Mouse (Mus musculus) ES-Bruce4 (cell line): ENCODE measurements around the gene Cldn3. TPM values are rescaled to one million over a fixed set of nuclear protein-coding genes. Genes with fewer than 3 reads are reported as not detected.

ENCODE experiments used
- H3K27ac ChIP-seq: 2 replicates; pipeline ENCODE4 v1.5.1; 2012; ENCODE audit warnings: low read length, inconsistent platforms; ENCODE audit not compliant: insufficient read depth
- H3K27me3 ChIP-seq: 2 replicates; pipeline ENCODE4 v1.6.1; 2012; ENCODE audit warnings: mild to moderate bottlenecking, low read length, inconsistent platforms; ENCODE audit not compliant: control insufficient read depth, poor library complexity, insufficient read depth, severe bottlenecking
- H3K36me3 ChIP-seq: 2 replicates; pipeline ENCODE4 v1.6.1; 2012; ENCODE audit warnings: inconsistent platforms, mild to moderate bottlenecking, low read length, moderate library complexity; ENCODE audit not compliant: control insufficient read depth, poor library complexity, insufficient read depth, severe bottlenecking
- H3K4me1 ChIP-seq: one replicate; pipeline ENCODE4 v1.8.1; 2011; ENCODE audit warnings: low read length; ENCODE audit not compliant: control insufficient read depth, insufficient read depth
- H3K4me3 ChIP-seq: 2 replicates; pipeline ENCODE4 v1.5.1; 2011; ENCODE audit warnings: low read depth, mild to moderate bottlenecking, low read length
- H3K9ac ChIP-seq: 2 replicates; pipeline ENCODE4 v1.6.1; 2012; ENCODE audit warnings: low read depth, mild to moderate bottlenecking, inconsistent platforms; ENCODE audit not compliant: poor library complexity, severe bottlenecking
- H3K9me3 ChIP-seq: replicated peaks from 2 replicates; pipeline ENCODE4 v1.6.1; 2012; ENCODE audit warnings: mild to moderate bottlenecking, low read length, inconsistent platforms; ENCODE audit not compliant: control insufficient read depth, poor library complexity, insufficient read depth, severe bottlenecking
- CTCF ChIP-seq: IDR thresholded peaks from one replicate; pipeline ENCODE4 v1.8.1; 2011; ENCODE audit warnings: low read depth, low read length
- EP300 ChIP-seq: IDR thresholded peaks from 2 replicates; pipeline ENCODE4 v1.6.1; 2011; ENCODE audit warnings: low read depth, low read length; ENCODE audit not compliant: insufficient read depth
- POLR2A ChIP-seq: IDR thresholded peaks from one replicate; pipeline ENCODE4 v1.8.1; 2011; ENCODE audit warnings: low read length; ENCODE audit not compliant: insufficient read depth
- polyA plus RNA-seq: library from polyadenylated mRNA; stranded (reverse); fragments of >200 nt; gene quantifications from 2 replicates; pipeline ENCODE4 v1.2.4, GENCODE M21; 2011; ENCODE audit warnings: low read depth; ENCODE audit not compliant: missing spikeins, insufficient read depth, insufficient read length

Gene Cldn3
- polyA plus RNA-seq, 1 experiment: 22.4 TPM

DNA sequence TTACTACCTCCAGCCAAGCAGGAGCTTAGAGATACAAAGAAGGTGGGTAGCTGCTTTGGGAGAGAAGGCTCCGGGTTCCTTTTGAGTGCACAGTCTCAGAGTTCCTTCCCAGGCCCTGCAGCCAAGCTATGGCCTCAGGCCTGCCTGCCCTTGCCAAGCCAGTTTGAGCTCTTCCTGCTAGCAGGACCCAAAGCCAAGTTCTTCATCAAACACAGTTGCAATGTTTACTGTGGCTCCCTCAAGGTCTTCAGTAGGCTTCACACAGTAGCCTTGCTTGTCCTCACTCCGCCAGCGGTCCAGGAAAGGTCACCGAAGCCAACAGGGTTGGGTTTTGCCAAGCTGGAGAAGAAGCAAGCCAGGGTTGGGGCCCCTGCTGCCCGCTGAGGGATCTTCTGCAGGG, 6.6 kb downstream of the Cldn3 start:
- H3K36me3 ChIP-seq: no peaks in the 10 kb centered on the region
- H3K27me3 ChIP-seq: no peaks in the 10 kb centered on the region
- H3K9me3 ChIP-seq: no peaks in the 10 kb centered on the region
- no peak overlapping the region for H3K27ac ChIP-seq
- H3K4me1 ChIP-seq: peaks cover 4% of the 10 kb centered on the region
- H3K9ac ChIP-seq: no peak overlapping the region
- TF ChIP-seq CTCF: no peak
- TF ChIP-seq POLR2A: no peak
- TF ChIP-seq EP300: no peak
- H3K4me3 ChIP-seq: no peak overlapping the region

DNA sequence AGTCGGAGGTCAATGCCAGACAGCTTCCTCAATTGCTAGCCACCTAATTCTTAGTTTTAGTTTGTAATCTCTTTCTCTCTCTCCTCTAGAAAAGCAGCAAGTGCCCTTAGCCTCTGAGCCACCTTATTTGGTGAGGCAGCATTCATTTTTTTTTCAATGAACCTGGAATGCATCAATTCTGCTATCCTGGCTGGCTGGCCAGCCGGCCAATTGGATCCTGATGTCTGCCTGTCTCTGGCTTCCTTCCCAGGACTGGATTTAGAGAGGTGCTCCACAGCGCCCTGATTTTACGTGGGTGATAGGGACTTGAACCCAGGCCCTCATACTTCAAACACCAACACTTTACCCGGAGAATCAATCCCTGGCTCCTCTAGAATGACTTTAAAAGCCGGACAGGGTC, 12.3 kb downstream of the Cldn3 start:
- TF ChIP-seq CTCF (no peak), POLR2A (no peak), EP300 (no peak)
- Histone ChIP-seq H3K27ac (no peak overlapping the region), H3K9me3 (no peaks in the 10 kb centered on the region), H3K36me3 (no peaks in the 10 kb centered on the region), H3K4me1 (peaks cover 10% of the 10 kb centered on the region), H3K4me3 (no peak overlapping the region), H3K9ac (no peak overlapping the region), H3K27me3 (no peaks in the 10 kb centered on the region)

DNA sequence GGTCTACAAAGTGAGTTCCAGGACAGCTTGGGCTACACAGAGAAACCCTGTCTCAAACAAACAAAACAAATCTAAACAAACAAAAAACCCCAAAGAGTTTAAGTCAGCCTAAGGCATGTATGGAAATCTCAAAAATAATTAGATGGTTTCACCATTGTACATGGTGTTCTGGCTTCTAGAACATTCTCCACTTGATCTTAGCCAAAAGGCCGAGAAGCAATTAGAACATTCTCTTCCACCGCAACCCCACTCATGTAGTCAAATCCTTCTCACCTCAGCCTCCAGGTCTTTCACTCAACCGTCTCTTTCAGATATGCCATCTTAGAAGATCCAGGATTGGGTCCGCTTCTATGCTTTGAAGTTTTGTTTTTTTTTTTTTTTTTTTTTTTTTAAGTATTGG, 13.8 kb downstream of the Cldn3 start:
- Histone ChIP-seq H3K4me3 (no peak overlapping the region), H3K9me3 (no peaks in the 10 kb centered on the region), H3K27me3 (no peaks in the 10 kb centered on the region), H3K9ac (no peak overlapping the region), H3K36me3 (no peaks in the 10 kb centered on the region), H3K4me1 (peaks cover 10% of the 10 kb centered on the region), H3K27ac (no peak overlapping the region)
- TF ChIP-seq POLR2A: no peak
- no peak for TF ChIP-seq CTCF
- TF ChIP-seq EP300: no peak

DNA sequence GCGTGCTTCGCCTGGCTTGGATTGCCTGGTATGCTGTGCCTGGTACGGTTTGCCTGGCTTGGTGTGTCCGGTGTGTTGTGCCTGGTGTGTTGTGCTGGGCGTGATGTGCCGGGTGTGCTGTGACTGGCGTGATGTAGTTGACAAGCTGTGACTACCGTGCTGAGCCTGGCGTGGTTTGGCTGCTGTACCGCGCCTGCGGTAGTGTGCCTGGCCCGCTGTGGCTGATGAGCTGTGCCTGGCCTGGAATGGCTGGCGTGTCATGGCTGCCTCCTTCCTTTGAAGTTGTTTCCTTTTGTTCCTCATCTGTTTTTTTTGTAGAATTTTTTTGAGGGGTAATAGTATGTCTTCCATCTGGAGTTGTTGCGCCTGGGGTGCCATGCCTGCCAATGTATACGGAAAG, 14.7 kb downstream of the Cldn3 start:
- TF ChIP-seq CTCF: no peak
- no peak for TF ChIP-seq EP300
- TF ChIP-seq POLR2A: no peak
- no peaks in the 10 kb centered on the region for H3K9me3 ChIP-seq
- H3K27me3 ChIP-seq: no peaks in the 10 kb centered on the region
- H3K36me3 ChIP-seq: no peaks in the 10 kb centered on the region
- peak overlapping the region; percentile 5 for H3K4me3 ChIP-seq
- H3K4me1 ChIP-seq: peaks cover 10% of the 10 kb centered on the region
- no peak overlapping the region for H3K27ac ChIP-seq
- no peak overlapping the region for H3K9ac ChIP-seq

- H3K4me3 ChIP-seq: no peak overlapping the region
- no peaks in the 10 kb centered on the region for H3K27me3 ChIP-seq
- no peak for TF ChIP-seq POLR2A
- peak; percentile 67 for TF ChIP-seq CTCF
- TF ChIP-seq EP300: peak; percentile 98
- no peaks in the 10 kb centered on the region for H3K36me3 ChIP-seq
- no peaks in the 10 kb centered on the region for H3K9me3 ChIP-seq
- peaks cover 10% of the 10 kb centered on the region for H3K4me1 ChIP-seq
- peak overlapping the region; percentile 30; the same call in 1 of the 2 replicates for H3K27ac ChIP-seq
- no peak overlapping the region for H3K9ac ChIP-seq
Observed at GRCm38 (mm10) chr5:135001309-135001708, 15.3 kb downstream of the Cldn3 start.

DNA sequence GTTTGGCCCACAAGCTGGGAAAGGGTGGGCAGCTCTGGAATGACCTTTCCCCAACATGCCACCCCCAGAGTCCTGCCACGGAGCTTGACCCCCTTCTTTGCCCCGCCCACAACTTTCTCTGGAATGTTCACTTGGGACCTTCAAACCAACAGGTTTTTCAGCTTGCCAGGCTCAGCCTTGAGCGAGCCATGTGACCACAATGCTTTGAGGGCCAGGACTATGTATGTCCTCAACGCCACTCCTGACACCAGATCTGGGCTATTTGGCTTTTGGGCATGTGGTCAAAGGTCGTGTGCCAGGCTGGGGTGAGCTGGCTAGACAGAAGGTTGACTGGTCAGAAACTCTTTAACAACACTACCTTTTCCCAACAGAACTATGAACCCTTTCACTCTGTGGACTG, 16.1 kb downstream of the Cldn3 start:
- TF ChIP-seq EP300 (peak; percentile 47; the same call in 1 of the 2 replicates), CTCF (no peak)
- no peak overlapping the region for H3K9ac ChIP-seq
- no peaks in the 10 kb centered on the region for H3K9me3 ChIP-seq
- H3K4me3 ChIP-seq: no peak overlapping the region
- H3K4me1 ChIP-seq: peaks cover 10% of the 10 kb centered on the region
- no peak overlapping the region for H3K27ac ChIP-seq
- H3K27me3 ChIP-seq: no peaks in the 10 kb centered on the region
- no peaks in the 10 kb centered on the region for H3K36me3 ChIP-seq
